Mouse (Mus musculus): ENCODE measurements around the gene Olfr69. TPM values are rescaled to one million over a fixed set of nuclear protein-coding genes. Genes with fewer than 3 reads are reported as not detected.
"Not testable (repeated sequence)": the region's sequence is repeated elsewhere in the genome, so short reads cannot be mapped to it uniquely, and the experiment has no call there.

Gene Olfr69
- not detected in 2 replicates for polyA plus RNA-seq (2012; rRNA removed)

DNA sequence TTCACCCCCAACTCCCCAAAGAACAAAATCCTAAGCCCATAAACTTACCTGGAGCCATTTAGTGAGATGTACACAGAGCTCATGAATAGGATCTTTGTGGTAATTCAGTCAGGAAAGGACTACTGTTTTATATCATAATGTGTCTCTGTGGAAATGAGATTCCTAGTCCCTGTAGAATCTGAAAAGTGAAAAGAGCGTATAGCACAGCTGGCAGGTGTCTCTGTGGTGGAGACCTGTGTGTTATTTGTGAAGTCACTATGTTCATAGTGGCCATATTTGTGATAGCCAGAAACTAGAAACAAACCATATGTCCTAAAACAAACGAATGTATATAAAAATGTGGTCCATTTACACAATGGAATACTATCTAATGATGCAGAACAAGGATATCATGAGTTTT, at the start of gene Olfr69:
Gene Olfr69 (minus strand): TSS at position 101 of the 400 bp plus-strand sequence.
- Histone ChIP-seq H3K4me1 (replicated peaks; ENCODE audit: control insufficient read depth, insufficient read depth, low read length) (no peaks in the 10 kb centered on the region), H3K4me3 (ENCODE audit: control insufficient read depth, insufficient read depth, low read length) (no peak within 1 kb of the TSS), H3K27ac (ENCODE audit: control insufficient read depth, insufficient read depth, low read length) (no peak within 1 kb of the TSS), H3K27me3 (ENCODE audit: control insufficient read depth, insufficient read depth, low read length) (no peaks in the 10 kb centered on the region), H3K36me3 (ENCODE audit: control insufficient read depth, insufficient read depth, low read length) (no peaks in the 10 kb centered on the region)
- no peak for DNase-seq
- 90% methylated on average over 2 of the region's 2 CpGs for WGBS
- TF ChIP-seq CTCF (IDR thresholded peaks at IDR 0.05; ENCODE audit: borderline replicate concordance, control insufficient read depth, extremely low read depth, insufficient read depth, low read length, poor library complexity) (no peak), POLR2A (IDR thresholded peaks at IDR 0.05; ENCODE audit: control insufficient read depth, extremely low read depth, insufficient read depth, low read length, poor library complexity) (no peak)

DNA sequence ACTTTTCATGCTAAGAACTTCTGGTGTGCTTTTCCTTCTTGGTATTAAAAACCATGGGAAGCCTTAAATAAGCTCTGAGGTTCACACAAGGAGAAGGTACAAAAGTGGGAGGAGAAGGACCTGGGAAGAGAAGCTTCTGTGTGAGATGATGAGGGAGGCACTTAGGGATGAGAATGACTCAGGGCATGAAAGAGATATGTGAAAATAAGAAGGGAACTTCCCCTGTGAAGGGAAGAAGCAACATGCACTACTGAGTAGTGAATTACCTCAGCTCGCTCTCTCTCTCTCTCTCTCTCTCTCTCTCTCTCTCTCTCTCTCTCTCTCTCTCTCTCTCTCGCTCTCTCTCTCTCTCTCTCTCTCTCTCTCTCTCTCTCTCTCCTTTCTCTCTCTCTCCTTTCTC, 43.7 kb upstream of the Olfr69 start:
- not testable (repeated sequence) for H3K27me3 ChIP-seq (ENCODE audit: control insufficient read depth, insufficient read depth, low read length); DNase-seq; H3K27ac ChIP-seq (ENCODE audit: control insufficient read depth, insufficient read depth, low read length); H3K36me3 ChIP-seq (ENCODE audit: control insufficient read depth, insufficient read depth, low read length); H3K4me1 ChIP-seq (replicated peaks; ENCODE audit: control insufficient read depth, insufficient read depth, low read length); H3K4me3 ChIP-seq (ENCODE audit: control insufficient read depth, insufficient read depth, low read length)
- 75% methylated on average over 1 of the region's 2 CpGs for WGBS

- 89% methylated on average over 3 of the region's 3 CpGs for WGBS
- DNase-seq = no peak
- H3K27me3 ChIP-seq (ENCODE audit: control insufficient read depth, insufficient read depth, low read length) = no peaks in the 10 kb centered on the region
- no peak within 1 kb of the TSS for H3K27ac ChIP-seq (ENCODE audit: control insufficient read depth, insufficient read depth, low read length)
- TF ChIP-seq CTCF (IDR thresholded peaks at IDR 0.05; ENCODE audit: borderline replicate concordance, control insufficient read depth, extremely low read depth, insufficient read depth, low read length, poor library complexity) (no peak), POLR2A (IDR thresholded peaks at IDR 0.05; ENCODE audit: control insufficient read depth, extremely low read depth, insufficient read depth, low read length, poor library complexity) (no peak)
- no peaks in the 10 kb centered on the region for H3K36me3 ChIP-seq (ENCODE audit: control insufficient read depth, insufficient read depth, low read length)
- H3K4me1 ChIP-seq (replicated peaks; ENCODE audit: control insufficient read depth, insufficient read depth, low read length) = no peaks in the 10 kb centered on the region
- no peak within 1 kb of the TSS for H3K4me3 ChIP-seq (ENCODE audit: control insufficient read depth, insufficient read depth, low read length)
Observed at GRCm38 (mm10) chr7:103813766-103814165, 42.4 kb upstream of the Olfr69 start, which contains the start of gene Hbb-bt. Gene Hbb-bt (minus strand): TSS chr7:103813996.

GRCm38 (mm10) chr7:103813152-103813551, 41.8 kb upstream of the Olfr69 start:
- H3K27me3 ChIP-seq (ENCODE audit: control insufficient read depth, insufficient read depth, low read length); DNase-seq; H3K4me3 ChIP-seq (ENCODE audit: control insufficient read depth, insufficient read depth, low read length); H3K36me3 ChIP-seq (ENCODE audit: control insufficient read depth, insufficient read depth, low read length); H3K27ac ChIP-seq (ENCODE audit: control insufficient read depth, insufficient read depth, low read length); H3K4me1 ChIP-seq (replicated peaks; ENCODE audit: control insufficient read depth, insufficient read depth, low read length): not testable (repeated sequence)
- whole genome bisulfite sequencing = no CpG with 5 or more reads among the region's 3 CpGs

DNA sequence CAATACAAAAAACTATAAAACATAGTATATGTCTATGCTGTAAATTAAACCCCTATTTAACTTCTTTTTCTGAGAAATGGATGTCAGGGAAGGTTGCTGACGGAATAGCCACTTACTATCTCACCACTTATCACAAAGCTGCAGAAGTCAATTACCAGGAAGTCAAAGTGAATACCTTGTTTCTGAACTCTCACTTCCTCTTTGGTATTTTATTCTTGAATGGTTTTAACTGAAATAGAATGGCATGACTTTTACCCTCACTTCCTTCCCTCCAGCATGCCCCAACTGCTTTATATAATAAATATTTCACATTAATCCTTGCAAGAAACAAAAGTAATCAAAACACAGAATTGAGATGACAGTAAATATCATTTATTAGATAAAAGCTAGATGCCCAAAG, 40.8 kb upstream of the Olfr69 start:
- TF ChIP-seq POLR2A (IDR thresholded peaks at IDR 0.05; ENCODE audit: control insufficient read depth, extremely low read depth, insufficient read depth, low read length, poor library complexity) (no peak), CTCF (IDR thresholded peaks at IDR 0.05; ENCODE audit: borderline replicate concordance, control insufficient read depth, extremely low read depth, insufficient read depth, low read length, poor library complexity) (no peak)
- H3K36me3 ChIP-seq (ENCODE audit: control insufficient read depth, insufficient read depth, low read length) = no peaks in the 10 kb centered on the region
- DNase-seq = no peak
- 24% methylated on average over 1 of the region's 1 CpGs for WGBS
- H3K4me1 ChIP-seq (replicated peaks; ENCODE audit: control insufficient read depth, insufficient read depth, low read length) = no peaks in the 10 kb centered on the region
- no peaks in the 10 kb centered on the region for H3K27me3 ChIP-seq (ENCODE audit: control insufficient read depth, insufficient read depth, low read length)
- no peak overlapping the region for H3K4me3 ChIP-seq (ENCODE audit: control insufficient read depth, insufficient read depth, low read length)
- no peak overlapping the region for H3K27ac ChIP-seq (ENCODE audit: control insufficient read depth, insufficient read depth, low read length)

DNA sequence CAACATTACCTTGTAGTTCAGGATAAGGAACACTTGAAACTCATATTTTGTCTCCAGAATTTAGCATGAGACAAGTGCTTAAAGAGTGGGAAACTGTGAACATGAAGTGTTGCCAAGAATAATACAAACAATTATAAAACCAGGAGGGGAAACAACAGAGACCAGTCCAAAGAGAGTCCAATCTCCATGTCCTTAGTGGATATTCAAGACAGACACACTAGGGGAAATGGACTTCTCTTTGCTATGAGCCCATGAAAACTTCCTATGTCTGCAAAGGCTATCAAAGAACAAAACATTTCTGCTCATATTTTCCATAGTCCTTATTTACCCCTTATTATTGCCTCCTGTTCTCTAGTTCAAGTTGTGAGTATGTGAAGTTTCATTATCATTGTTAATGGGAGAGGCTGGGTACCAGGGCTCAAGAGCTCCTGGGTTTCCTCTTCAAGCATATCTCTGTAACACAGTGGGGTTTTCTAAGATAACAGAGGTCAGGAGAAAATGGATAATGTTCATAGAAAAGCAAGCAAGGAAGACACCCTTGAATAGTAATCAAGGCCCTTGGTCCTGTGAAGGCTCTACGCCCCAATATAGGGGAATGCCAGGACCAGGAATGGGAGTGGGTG, 39.9 kb upstream of the Olfr69 start:
- no peaks in the 10 kb centered on the region for H3K36me3 ChIP-seq (ENCODE audit: control insufficient read depth, insufficient read depth, low read length)
- H3K4me1 ChIP-seq (replicated peaks; ENCODE audit: control insufficient read depth, insufficient read depth, low read length) = no peaks in the 10 kb centered on the region
- WGBS = 87% methylated on average over 1 of the region's 1 CpGs
- no peaks in the 10 kb centered on the region for H3K27me3 ChIP-seq (ENCODE audit: control insufficient read depth, insufficient read depth, low read length)
- H3K27ac ChIP-seq (ENCODE audit: control insufficient read depth, insufficient read depth, low read length) = no peak overlapping the region
- no peak overlapping the region for H3K4me3 ChIP-seq (ENCODE audit: control insufficient read depth, insufficient read depth, low read length)
- TF ChIP-seq CTCF (IDR thresholded peaks at IDR 0.05; ENCODE audit: borderline replicate concordance, control insufficient read depth, extremely low read depth, insufficient read depth, low read length, poor library complexity) (no peak), POLR2A (IDR thresholded peaks at IDR 0.05; ENCODE audit: control insufficient read depth, extremely low read depth, insufficient read depth, low read length, poor library complexity) (no peak)
- DNase-seq = no peak

GRCm38 (mm10) chr7:103810746-103811145, 39.4 kb upstream of the Olfr69 start:
- Histone ChIP-seq H3K27ac (ENCODE audit: control insufficient read depth, insufficient read depth, low read length) (no peak overlapping the region), H3K4me3 (ENCODE audit: control insufficient read depth, insufficient read depth, low read length) (no peak overlapping the region), H3K27me3 (ENCODE audit: control insufficient read depth, insufficient read depth, low read length) (no peaks in the 10 kb centered on the region), H3K36me3 (ENCODE audit: control insufficient read depth, insufficient read depth, low read length) (no peaks in the 10 kb centered on the region), H3K4me1 (replicated peaks; ENCODE audit: control insufficient read depth, insufficient read depth, low read length) (no peaks in the 10 kb centered on the region)
- DNase-seq = no peak
- WGBS = 91% methylated on average over 3 of the region's 3 CpGs
- TF ChIP-seq CTCF (IDR thresholded peaks at IDR 0.05; ENCODE audit: borderline replicate concordance, control insufficient read depth, extremely low read depth, insufficient read depth, low read length, poor library complexity) = no peak
- TF ChIP-seq POLR2A (IDR thresholded peaks at IDR 0.05; ENCODE audit: control insufficient read depth, extremely low read depth, insufficient read depth, low read length, poor library complexity) = no peak

Measured in thymus, adult 2 months (tissue).